Mouse (Mus musculus): ENCODE data around the gene Ugt1a6a. TPM values are rescaled to one million over a fixed set of nuclear protein-coding genes. Genes with fewer than 3 reads are reported as not detected.

Gene Ugt1a6a
- polyA plus RNA-seq, 1 experiment from 2014 or later: 0.35 TPM

DNA sequence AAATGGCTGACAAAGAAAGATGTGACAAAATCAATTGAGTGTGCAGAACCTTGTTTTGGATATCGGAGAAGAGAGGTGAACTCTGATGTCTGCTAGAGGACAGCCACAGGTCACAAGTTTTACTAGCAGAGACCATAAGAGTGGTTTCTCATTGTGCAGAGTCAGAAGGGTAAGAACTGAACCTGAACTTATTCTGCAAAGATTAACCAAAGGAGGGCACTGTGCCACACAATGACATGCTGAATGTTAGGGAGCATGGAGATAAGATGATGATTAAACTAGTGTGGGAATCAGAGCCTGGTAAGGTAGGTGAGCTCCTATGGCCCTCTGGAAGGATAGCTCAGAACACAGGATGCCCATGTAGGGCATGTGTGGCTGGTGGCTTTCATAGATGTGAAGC is 61.1 kb downstream of the Ugt1a6a start:
- H3K4me2 ChIP-seq (ENCODE audit: low read depth, low read length, severe bottlenecking): no peak overlapping the region
- no peaks in the 10 kb centered on the region for H3K36me3 ChIP-seq (ENCODE audit: control insufficient read depth, insufficient read depth, low read length)
- no peak for ATAC-seq (replicated peaks; ENCODE audit: low FRiP score)
- no peaks in the 10 kb centered on the region for H3K4me1 ChIP-seq (replicated peaks; ENCODE audit: control insufficient read depth, insufficient read depth, low read length)
- no peaks in the 10 kb centered on the region for H3K27me3 ChIP-seq (ENCODE audit: control insufficient read depth, insufficient read depth, low read length)
- DNase-seq (ENCODE audit: low spot score): no peak
- no peaks in the 10 kb centered on the region for H3K9me3 ChIP-seq (ENCODE audit: control insufficient read depth, low read length)
- no peak overlapping the region for H3K27ac ChIP-seq (ENCODE audit: low read depth, low read length)
- no peak overlapping the region for H3K9ac ChIP-seq (ENCODE audit: low read length)
- H3K4me3 ChIP-seq (ENCODE audit: low read depth, low read length): no peak overlapping the region
- 93% methylated on average over 1 of the region's 1 CpGs for WGBS

DNA sequence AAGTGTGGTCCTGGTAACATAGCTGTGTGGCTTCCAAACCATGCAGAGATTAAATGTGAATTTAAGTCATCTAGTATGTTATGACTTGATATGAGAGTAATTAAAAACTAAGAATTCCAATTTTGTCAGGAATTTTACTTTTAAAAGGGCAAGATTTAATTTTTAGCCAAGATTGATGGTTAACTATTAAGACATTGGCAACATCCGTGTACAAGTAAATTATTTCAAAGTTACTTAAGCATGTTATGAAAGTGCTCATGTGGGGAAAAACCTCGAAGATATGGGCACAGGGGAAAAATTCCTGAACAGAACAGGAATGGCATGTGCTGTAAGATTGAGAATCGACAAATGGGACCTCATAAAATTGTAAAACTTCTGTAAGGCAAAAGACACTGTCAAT is 62.8 kb downstream of the Ugt1a6a start:
- H3K27ac ChIP-seq (ENCODE audit: low read depth, low read length): no peak overlapping the region
- no peak overlapping the region for H3K4me2 ChIP-seq (ENCODE audit: low read depth, low read length, severe bottlenecking)
- H3K4me3 ChIP-seq (ENCODE audit: low read depth, low read length): no peak overlapping the region
- no peaks in the 10 kb centered on the region for H3K36me3 ChIP-seq (ENCODE audit: control insufficient read depth, insufficient read depth, low read length)
- no peaks in the 10 kb centered on the region for H3K4me1 ChIP-seq (replicated peaks; ENCODE audit: control insufficient read depth, insufficient read depth, low read length)
- DNase-seq (ENCODE audit: low spot score) (no peak), ATAC-seq (replicated peaks; ENCODE audit: low FRiP score) (no peak)
- WGBS: 77% methylated on average over 3 of the region's 3 CpGs
- H3K27me3 ChIP-seq (ENCODE audit: control insufficient read depth, insufficient read depth, low read length): no peaks in the 10 kb centered on the region
- H3K9ac ChIP-seq (ENCODE audit: low read length): no peak overlapping the region
- no peaks in the 10 kb centered on the region for H3K9me3 ChIP-seq (ENCODE audit: control insufficient read depth, low read length)

DNA sequence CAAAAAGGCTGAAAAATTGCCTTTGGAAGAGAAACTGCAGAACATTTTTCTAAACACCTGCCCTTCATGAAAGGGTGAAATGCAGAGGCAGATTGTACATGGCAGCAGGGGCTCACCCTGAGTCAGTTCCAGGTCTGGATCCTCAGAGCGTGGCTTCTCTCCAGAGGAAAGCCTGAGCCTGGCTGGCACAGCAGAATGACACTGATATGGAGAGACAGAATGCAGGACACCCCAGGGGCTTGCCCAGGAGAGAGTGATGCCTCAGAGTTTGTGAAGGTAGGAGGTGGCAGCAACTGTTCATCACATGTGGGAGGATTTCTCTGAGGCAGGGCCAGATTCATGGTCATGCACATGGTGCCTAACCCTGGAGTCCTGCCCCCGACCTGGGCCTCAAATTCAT is 65.4 kb downstream of the Ugt1a6a start:
- 69% methylated on average over 2 of the region's 2 CpGs for WGBS

GRCm38 (mm10) chr1:88200456-88200855 is 65.8 kb downstream of the Ugt1a6a start, which contains the start of gene Ugt1a2:
Gene Ugt1a2, plus strand, starts transcription at chr1:88200601.
- no peak for DNase-seq (ENCODE audit: low spot score)
- H3K4me1 ChIP-seq (replicated peaks; ENCODE audit: control insufficient read depth, insufficient read depth, low read length): 0 out of 2 replicates have a peak, but pooled peaks cover 3% of the 10 kb centered on the region
- no peak within 1 kb of the TSS for H3K27ac ChIP-seq (ENCODE audit: low read depth, low read length)
- no peak within 1 kb of the TSS for H3K4me3 ChIP-seq (ENCODE audit: low read depth, low read length)
- no peak within 1 kb of the TSS for H3K9ac ChIP-seq (ENCODE audit: low read length)
- WGBS: 84% methylated on average over 7 of the region's 7 CpGs
- H3K9me3 ChIP-seq (ENCODE audit: control insufficient read depth, low read length): peaks cover 9% of the 10 kb centered on the region; the same call in 1 of the 2 replicates
- H3K27me3 ChIP-seq (ENCODE audit: control insufficient read depth, insufficient read depth, low read length): no peaks in the 10 kb centered on the region
- no peak within 1 kb of the TSS for H3K4me2 ChIP-seq (ENCODE audit: low read depth, low read length, severe bottlenecking)
- no peak for ATAC-seq (replicated peaks; ENCODE audit: low FRiP score)
- H3K36me3 ChIP-seq (ENCODE audit: control insufficient read depth, insufficient read depth, low read length): no peaks in the 10 kb centered on the region

More for the DNA sequence above, 65.4 kb downstream of the Ugt1a6a start:
- DNase-seq (ENCODE audit: low spot score) (no peak), ATAC-seq (replicated peaks; ENCODE audit: low FRiP score) (no peak)
- Histone ChIP-seq H3K36me3 (ENCODE audit: control insufficient read depth, insufficient read depth, low read length) (no peaks in the 10 kb centered on the region), H3K9ac (ENCODE audit: low read length) (no peak overlapping the region), H3K4me1 (replicated peaks; ENCODE audit: control insufficient read depth, insufficient read depth, low read length) (no peaks in the 10 kb centered on the region), H3K27ac (ENCODE audit: low read depth, low read length) (no peak overlapping the region), H3K9me3 (ENCODE audit: control insufficient read depth, low read length) (peaks cover 6% of the 10 kb centered on the region; the same call in 1 of the 2 replicates), H3K27me3 (ENCODE audit: control insufficient read depth, insufficient read depth, low read length) (no peaks in the 10 kb centered on the region), H3K4me2 (ENCODE audit: low read depth, low read length, severe bottlenecking) (no peak overlapping the region), H3K4me3 (ENCODE audit: low read depth, low read length) (no peak overlapping the region)

GRCm38 (mm10) chr1:88205294-88205922 is 70.8 kb downstream of the Ugt1a6a start, which contains the start of gene Dnajb3:
Gene Dnajb3, minus strand, starts transcription at chr1:88205782.
- peak within 1 kb of the TSS; percentile 72 for H3K4me2 ChIP-seq (ENCODE audit: low read depth, low read length, severe bottlenecking)

GRCm38 (mm10) chr1:88206843-88207479 is 72.4 kb downstream of the Ugt1a6a start:
- ATAC-seq (replicated peaks; ENCODE audit: low FRiP score) (no peak), DNase-seq (ENCODE audit: low spot score) (no peak)
- no peaks in the 10 kb centered on the region for H3K27me3 ChIP-seq (ENCODE audit: control insufficient read depth, insufficient read depth, low read length)
- H3K9ac ChIP-seq (ENCODE audit: low read length): no peak overlapping the region
- 75% methylated on average over 2 of the region's 2 CpGs for WGBS
- peaks cover 16% of the 10 kb centered on the region for H3K9me3 ChIP-seq (ENCODE audit: control insufficient read depth, low read length)
- H3K4me1 ChIP-seq (replicated peaks; ENCODE audit: control insufficient read depth, insufficient read depth, low read length): 0 out of 2 replicates have a peak, but pooled peaks cover 3% of the 10 kb centered on the region
- no peak overlapping the region for H3K27ac ChIP-seq (ENCODE audit: low read depth, low read length)
- H3K4me2 ChIP-seq (ENCODE audit: low read depth, low read length, severe bottlenecking): no peak overlapping the region
- no peaks in the 10 kb centered on the region for H3K36me3 ChIP-seq (ENCODE audit: control insufficient read depth, insufficient read depth, low read length)
- H3K4me3 ChIP-seq (ENCODE audit: low read depth, low read length): no peak overlapping the region

More at GRCm38 (mm10) chr1:88205294-88205922, 70.8 kb downstream of the Ugt1a6a start, which contains the start of gene Dnajb3:
- Histone ChIP-seq H3K4me1 (replicated peaks; ENCODE audit: control insufficient read depth, insufficient read depth, low read length) (0 out of 2 replicates have a peak, but pooled peaks cover 3% of the 10 kb centered on the region), H3K27ac (ENCODE audit: low read depth, low read length) (no peak within 1 kb of the TSS), H3K27me3 (ENCODE audit: control insufficient read depth, insufficient read depth, low read length) (no peaks in the 10 kb centered on the region), H3K9me3 (ENCODE audit: control insufficient read depth, low read length) (peaks cover 9% of the 10 kb centered on the region; the same call in 1 of the 2 replicates), H3K9ac (ENCODE audit: low read length) (peak within 1 kb of the TSS; percentile 75), H3K4me3 (ENCODE audit: low read depth, low read length) (peak within 1 kb of the TSS; percentile 42), H3K36me3 (ENCODE audit: control insufficient read depth, insufficient read depth, low read length) (no peaks in the 10 kb centered on the region)
- DNase-seq (ENCODE audit: low spot score): peak; percentile 91
- WGBS: 6% methylated on average over 58 of the region's 62 CpGs
- ATAC-seq (replicated peaks; ENCODE audit: low FRiP score): peak; percentile 100

GRCm38 (mm10) chr1:88211812-88212211 is 77.2 kb downstream of the Ugt1a6a start, which contains the start of gene Ugt1a1:
Gene Ugt1a1, plus strand, starts transcription at chr1:88211959.
- no peak within 1 kb of the TSS for H3K4me2 ChIP-seq (ENCODE audit: low read depth, low read length, severe bottlenecking)
- H3K9ac ChIP-seq (ENCODE audit: low read length): no peak within 1 kb of the TSS
- DNase-seq (ENCODE audit: low spot score): peak; percentile 59
- no peaks in the 10 kb centered on the region for H3K27me3 ChIP-seq (ENCODE audit: control insufficient read depth, insufficient read depth, low read length)
- WGBS: 68% methylated on average over 8 of the region's 8 CpGs
- H3K36me3 ChIP-seq (ENCODE audit: control insufficient read depth, insufficient read depth, low read length): no peaks in the 10 kb centered on the region
- H3K9me3 ChIP-seq (ENCODE audit: control insufficient read depth, low read length): peaks cover 51% of the 10 kb centered on the region
- no peak within 1 kb of the TSS for H3K27ac ChIP-seq (ENCODE audit: low read depth, low read length)
- H3K4me3 ChIP-seq (ENCODE audit: low read depth, low read length): no peak within 1 kb of the TSS
- 0 out of 2 replicates have a peak, but pooled peaks have one; percentile 4 for ATAC-seq (replicated peaks; ENCODE audit: low FRiP score)
- no peaks in the 10 kb centered on the region for H3K4me1 ChIP-seq (replicated peaks; ENCODE audit: control insufficient read depth, insufficient read depth, low read length)

DNA sequence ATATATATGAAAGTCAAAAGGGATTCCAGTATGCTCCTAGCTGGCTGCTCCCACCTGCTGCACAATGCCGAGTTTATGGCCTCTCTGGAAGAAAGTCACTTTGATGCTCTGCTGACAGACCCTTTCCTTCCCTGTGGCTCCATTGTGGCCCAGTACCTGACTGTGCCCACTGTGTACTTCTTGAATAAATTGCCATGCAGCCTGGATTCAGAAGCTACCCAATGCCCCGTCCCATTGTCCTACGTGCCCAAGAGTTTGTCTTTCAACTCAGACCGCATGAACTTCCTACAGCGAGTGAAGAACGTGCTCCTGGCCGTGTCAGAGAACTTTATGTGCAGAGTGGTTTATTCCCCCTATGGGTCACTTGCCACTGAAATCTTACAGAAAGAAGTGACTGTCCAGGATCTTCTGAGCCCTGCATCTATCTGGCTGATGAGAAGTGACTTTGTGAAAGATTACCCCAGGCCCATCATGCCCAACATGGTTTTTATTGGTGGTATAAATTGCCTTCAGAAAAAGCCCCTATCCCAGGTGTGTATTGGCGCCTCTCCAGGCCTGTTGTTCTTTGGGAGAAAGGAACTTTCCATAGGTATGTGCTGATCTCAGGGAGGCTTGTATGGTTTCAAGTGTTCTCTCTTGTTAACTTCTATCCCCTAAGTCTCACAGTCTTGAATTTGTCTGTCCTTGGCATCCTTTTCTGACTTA is 77.9 kb downstream of the Ugt1a6a start:
- Histone ChIP-seq H3K27ac (ENCODE audit: low read depth, low read length) (no peak overlapping the region), H3K36me3 (ENCODE audit: control insufficient read depth, insufficient read depth, low read length) (no peaks in the 10 kb centered on the region), H3K4me2 (ENCODE audit: low read depth, low read length, severe bottlenecking) (no peak overlapping the region), H3K9ac (ENCODE audit: low read length) (no peak overlapping the region), H3K27me3 (ENCODE audit: control insufficient read depth, insufficient read depth, low read length) (no peaks in the 10 kb centered on the region), H3K4me3 (ENCODE audit: low read depth, low read length) (no peak overlapping the region), H3K9me3 (ENCODE audit: control insufficient read depth, low read length) (peaks cover 58% of the 10 kb centered on the region), H3K4me1 (replicated peaks; ENCODE audit: control insufficient read depth, insufficient read depth, low read length) (no peaks in the 10 kb centered on the region)
- 61% methylated on average over 8 of the region's 8 CpGs for WGBS
- ATAC-seq (replicated peaks; ENCODE audit: low FRiP score): peak; percentile 16
- DNase-seq (ENCODE audit: low spot score): peak; percentile 55
